Mouse (Mus musculus) WW6 (cell line): Measurements from ENCODE around the gene Ugcg.

Experiments
- DNase-seq: peaks from one replicate; pipeline ENCODE4 v3.0.0-alpha.2; 2013; ENCODE audit warnings: low read depth, low spot score

Ugcg gene

DNA sequence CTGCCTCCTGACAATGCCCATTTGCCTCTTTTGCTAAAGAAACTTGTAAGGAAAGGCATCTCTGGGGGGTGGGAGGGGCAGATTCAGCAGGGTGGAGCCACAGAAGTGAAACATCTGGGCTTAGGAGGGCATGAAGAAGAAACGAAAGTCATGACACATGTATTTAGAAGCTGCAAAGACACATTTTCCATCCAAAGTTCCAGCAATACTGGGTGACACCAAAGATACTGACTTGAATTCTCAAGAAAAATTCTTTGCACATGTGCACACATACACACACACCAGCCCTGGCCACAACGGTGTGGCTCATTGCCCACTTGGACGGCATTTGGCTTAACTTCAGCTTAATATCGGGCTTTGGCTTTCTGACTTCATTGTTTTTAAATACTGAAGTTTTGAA is 35.8 kb downstream of the Ugcg start:
- no peak for DNase-seq

DNA sequence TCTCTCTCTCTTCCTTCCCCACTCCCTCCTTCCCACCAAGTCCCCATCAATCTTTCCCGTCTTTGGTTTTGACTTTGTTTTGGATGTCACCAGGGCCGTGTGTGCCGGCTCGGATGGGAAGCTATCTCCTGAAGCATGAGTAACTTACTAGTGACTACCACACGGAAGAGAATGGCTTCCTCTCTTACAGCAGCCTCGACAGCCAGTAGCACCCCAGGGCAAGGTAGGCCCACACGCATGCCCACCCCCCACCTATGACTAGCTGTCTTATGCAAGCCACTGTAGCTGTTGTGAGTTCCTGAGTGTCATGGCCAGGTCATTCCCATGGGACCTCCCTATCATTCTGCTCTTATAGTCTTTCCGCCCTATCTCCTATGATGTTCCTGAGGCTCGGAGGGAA is 38.0 kb downstream of the Ugcg start:
- no peak for DNase-seq

DNA sequence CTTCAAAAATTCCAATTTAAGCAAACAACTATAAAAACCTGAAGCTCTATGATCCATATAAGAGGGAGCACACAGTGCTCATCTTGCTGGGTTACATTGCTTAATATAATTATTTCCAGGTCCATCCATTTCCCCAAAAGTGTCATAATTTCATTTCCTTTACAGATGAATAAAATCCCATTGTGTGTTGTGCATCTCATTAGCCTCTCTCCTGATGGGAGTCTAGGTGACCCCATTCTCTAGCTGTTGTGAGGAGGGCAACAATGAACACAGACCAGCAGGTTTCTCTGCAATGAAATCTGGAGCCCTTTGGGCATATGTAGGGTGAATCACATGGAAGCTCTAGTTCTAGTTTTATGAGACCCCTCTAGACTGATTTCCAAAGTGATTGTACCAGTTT is 39.9 kb downstream of the Ugcg start:
- no peak for DNase-seq

DNA sequence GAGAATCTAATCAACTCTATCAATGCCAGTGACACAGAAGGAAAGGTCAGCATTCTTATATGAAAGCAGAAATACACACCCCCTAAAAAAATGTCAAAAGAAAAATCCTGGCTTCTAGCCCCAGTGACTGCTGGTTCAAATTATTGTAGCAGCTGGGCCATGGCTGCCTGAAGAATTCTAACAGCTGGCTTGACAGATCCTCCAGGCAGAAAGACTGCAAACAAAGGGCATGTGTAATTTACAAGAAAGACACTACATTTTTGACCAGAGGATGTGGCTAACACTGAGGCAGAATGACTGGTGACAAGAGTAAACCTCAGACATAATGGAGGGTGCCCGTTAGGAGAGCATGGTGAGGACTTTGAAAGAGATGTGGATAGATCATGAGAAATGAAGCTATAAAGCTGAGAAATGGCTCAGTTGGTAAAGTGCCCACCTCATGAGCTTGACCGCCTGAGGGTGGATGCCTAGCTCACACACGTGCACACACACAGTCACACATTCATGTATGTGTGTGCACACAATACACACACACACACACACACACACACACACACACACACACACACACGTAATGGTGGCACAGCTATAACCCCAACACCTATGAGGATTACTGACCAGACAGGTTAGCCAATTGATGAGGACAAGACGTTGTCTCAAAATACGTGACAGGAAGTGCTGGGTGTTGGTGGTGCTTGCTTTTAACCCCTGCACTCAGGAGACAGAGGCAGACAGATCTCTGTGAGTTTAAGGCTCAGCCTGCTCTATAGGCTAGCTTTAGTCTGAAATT is 42.4 kb downstream of the Ugcg start:
- no peak for DNase-seq

DNA sequence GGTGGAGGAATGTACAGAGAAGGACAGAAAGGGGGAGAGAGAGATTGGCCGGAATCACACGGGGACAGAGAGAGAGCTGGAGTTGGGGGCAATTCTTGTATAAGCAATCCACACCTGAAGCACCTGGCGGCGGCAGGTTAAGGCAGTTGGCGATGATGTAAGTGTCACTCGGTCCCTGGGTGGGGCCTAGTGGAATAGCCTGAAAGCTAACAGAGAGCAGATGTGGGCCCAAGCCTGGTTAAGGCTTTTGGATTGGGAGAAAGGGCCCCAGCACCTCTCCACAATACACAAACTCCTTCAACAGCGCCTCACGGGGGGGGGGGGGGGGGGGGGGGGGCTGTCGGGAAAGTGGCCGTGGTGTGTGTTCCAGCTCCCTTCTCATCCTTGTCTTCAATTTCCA is 45.0 kb downstream of the Ugcg start:
- no peak for DNase-seq

DNA sequence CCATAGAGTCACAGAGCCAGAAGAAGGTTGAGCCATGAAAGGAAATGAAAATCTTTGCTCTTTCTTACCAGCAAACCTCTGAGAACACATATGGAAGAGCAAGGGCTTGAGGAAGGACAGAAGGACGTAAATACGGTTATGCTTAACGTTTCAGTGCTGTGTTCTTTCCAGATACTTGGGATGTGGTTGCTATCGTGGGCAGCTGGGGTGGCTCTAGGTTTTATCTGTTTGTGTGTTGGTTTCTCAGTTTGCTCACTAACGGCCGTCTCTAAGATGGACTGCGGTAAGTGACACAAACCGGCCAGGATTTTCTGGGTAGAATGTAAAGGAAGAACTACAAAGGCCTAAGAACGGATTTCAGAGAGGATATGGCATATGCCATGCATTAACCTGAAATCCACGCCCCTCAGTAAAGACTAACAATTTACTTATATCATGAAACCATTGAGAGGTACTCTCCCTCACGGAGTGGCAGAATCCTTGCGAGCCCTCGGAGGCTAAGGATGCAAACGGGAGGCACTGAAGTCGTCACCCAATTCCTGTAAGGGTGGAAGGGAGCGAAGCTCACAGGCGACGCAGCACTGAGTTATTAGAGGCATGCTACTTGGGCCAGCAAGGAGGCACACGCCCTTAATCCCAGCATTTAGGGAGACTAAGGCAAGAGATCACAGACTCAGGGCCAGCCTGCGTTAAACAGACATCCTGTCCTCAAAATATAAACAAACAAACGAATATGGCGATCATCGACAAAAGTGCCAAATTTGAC is 45.6 kb downstream of the Ugcg start:
- no peak for DNase-seq

DNA sequence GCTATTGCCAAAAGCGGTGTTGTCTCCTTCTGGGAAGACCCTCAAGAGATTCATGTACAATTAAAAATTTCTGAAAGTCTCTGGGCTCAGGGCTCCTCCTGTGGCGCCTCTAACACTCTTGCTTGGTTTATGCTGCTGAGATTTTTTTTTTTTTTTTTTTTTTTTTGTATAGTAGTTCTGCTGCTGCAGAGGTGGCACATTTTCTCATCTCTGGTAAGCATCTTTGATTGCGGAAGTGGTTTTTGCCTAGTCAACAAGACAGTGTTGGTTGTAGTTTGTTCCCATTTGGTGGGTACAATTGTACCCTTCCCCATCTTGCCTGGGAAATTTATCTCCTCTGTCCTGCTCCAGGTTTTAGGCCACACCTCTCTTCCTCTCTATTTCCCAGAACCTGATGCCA is 47.3 kb downstream of the Ugcg start:
- DNase-seq = no peak

DNA sequence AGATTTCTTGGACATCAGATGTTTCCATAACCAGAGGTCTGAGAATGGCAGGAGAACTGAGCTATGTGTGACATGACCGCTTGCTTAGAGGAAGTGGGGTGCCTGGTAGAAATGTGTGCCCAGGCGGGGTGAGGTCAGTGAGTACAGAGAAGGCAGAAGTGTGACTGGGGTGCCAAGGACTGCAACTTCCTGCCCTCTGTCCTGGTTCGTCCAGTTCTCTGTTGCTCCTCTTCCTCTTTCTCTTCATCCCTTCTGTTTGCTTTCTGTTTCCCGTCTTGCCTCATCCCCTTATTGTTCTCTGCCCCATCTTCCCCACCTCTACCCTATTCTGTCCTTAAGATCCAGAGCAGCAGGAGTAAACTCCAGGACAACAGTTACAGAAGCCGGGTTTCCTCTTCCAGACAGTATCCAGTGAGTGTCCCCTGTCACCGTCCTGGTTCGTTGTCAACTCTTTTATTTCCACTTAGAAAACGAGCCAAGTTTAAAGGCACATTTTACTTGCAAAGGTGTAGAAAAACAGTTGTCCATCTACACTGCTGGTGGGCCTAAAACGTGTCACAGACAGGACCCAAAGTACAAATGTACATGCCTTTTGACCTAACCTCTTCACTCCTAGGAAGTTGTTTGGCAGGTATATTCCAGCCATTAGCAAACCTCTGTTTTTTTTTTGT is 49.7 kb downstream of the Ugcg start:
- no peak for DNase-seq

DNA sequence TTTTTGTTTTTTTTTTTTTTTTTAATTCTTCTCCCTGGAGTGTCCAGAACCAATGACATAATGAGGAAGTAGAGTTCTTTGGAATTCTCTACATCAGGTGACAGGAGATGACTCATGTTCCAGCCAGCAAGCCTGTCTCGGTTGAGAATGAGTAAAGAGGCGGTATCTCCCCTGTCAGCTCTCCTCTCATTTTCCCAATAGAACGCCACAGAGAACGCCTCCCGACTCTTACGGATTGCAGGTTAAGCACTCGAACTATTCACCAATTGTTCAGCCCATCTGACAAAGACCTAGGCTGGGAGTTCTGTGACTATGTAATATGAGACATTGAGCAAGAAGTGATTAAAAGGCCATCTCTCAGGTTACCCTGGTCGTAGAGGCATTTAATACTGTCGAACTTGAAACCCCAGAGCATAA is 50.3 kb downstream of the Ugcg start:
- no peak for DNase-seq

DNA sequence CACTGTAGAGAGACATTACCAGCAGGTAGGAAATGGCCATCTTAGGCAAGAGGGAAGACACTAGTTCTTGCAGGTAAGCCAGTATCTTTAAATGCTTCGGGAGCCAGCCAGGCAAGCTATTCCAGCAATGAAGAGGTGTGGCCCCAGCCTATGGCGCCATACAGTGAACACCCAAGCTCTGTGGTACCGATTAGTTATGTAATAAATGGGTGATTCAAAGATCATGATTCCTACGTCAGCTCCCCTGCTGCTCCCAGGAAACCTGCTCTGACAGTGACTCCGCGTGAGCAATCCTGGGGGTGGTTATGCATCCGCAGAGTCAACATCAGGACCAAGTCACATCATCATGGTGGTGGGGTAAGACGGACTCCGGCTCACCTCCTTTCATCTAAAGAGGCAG is 51.1 kb downstream of the Ugcg start:
- DNase-seq = no peak

DNA sequence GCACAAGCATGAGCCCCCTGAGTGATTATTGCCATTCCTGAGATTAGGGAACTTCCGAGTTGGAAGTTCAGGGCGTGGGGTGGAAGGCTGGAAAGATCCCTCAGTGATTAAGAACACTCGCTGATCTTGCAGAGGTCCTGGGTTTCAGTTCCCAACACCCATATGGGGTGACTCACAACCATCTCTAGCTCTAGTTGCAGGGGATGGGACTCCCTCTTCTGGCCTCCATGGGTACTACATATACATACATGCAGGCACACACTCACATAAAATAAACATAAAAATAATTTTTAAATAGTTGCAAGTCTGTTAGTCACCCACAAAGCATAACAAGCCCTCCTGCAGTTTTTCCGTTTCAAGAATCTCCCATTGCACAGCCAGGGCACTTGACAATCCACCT is 52.0 kb downstream of the Ugcg start:
- no peak for DNase-seq

DNA sequence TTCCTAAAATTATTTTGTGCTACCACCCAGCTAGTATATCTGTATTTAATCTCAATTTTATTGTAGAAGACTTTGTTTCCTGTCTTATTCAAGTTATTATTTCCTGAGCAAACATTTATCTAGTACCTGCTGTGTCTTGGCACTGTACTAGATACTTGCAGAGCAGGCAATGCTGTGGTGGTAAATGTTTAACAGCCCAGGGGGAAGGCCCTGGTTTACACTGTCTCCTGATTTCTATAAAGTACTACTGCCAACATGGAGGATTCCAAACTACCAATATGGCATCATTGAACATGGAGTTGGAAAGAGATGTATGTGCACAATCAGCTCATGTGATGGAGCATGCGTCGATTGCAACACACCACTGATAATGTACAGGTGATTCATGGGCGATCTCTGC is 53.2 kb downstream of the Ugcg start:
- no peak for DNase-seq

DNA sequence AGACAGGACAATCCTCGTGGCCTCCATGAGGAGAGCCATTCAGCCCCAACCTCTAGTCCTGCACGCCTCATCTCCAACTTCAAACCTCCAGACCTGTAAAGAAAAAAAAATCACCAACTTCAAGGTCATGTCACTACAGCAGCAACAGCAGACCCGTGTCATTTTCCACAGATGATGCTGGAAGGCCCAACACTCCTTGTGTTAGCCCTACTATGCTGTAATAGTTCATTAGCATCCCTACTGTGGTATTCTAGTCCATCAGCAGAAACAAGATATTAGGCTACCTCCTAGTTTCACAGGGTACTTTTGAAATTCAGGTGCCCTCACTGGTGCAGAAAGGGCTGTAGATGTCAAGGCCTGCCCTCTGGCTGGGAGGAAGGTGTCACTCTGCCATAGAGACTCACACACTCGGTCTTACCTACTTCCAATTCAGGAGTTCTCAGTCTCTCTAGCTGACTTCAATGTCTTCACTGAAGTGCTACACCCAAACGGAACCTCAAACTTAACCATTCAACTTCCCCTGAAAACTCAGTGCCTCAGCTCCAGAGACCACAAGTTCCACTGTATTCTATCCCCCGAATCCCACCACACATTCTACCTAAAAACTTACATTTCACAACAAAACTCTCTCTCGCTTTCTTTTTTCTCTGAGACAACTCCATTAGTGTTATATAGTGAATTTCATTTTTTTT is 54.9 kb downstream of the Ugcg start:
- DNase-seq = no peak

DNA sequence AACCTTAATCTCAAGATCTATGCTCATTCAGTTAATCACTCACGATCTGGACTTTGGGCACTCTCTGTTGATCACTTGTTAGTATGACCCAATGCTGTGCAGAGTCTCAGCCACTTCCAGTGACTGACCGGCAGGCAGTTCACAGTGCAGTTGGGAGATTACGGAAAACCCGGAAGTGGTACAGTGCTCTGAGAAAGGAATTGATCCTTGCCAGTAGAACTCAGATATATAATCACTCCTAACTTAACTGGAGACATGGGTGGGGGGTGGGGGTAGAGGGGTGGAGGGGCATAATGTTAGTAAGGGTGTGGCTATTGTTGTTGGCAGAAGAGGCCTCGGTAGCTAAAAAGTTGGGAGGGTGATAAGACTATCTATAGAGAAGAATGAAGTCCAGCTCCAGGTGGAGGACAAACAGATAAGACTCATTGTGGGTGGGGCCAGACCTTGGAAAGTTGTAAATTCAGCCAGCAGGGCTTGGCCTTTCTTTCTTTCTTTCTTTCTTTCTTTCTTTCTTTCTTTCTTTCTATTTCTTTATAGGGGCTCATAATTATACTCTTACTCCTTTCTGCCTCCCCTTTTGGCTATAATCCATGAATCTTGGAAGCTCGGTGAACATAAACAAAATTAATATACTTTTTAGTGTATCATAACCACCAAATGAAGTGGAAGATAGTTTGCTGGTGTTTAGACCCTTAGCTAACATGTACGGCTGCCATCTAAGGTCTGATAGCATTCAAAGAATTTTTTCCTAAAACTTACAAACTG is 55.9 kb downstream of the Ugcg start:
- no peak for DNase-seq

DNA sequence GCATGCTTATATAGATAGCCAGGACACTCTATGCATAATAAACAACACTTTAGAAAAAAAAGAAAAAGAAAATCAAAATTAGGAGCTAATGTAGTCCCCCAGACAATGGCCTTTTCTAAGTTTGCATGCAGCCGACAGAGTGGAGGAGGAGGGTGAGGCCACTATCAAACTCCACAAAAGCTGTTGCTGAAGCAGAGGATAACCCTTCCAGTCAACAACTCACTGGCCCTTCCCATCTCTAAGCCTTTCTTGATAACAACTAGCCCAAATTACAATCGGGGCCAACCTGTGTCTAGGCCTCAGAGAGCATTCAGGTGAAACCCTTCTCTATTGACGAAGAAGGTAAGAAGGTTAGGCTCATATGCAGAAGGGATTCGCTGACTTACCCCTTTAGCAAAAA is 56.7 kb downstream of the Ugcg start:
- no peak for DNase-seq

DNA sequence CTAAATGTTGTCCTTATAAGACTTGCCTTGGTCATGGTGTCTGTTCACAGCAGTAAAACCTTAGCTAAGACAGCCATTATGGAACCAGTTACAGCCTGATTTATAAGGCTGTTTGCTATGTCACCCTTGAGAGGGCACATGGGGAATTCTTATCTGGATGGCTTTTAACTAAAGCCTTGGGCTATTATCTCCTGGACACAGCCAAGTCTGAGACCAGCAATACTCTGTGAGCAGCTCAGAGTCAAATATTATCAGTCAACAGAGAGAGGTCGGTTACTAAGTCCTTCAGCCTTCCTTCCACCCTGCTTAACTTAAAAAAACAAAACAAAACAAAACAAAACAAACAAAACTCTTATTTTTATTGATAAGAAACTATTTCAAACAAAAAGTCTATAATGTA is 58.5 kb downstream of the Ugcg start:
- DNase-seq = no peak

DNA sequence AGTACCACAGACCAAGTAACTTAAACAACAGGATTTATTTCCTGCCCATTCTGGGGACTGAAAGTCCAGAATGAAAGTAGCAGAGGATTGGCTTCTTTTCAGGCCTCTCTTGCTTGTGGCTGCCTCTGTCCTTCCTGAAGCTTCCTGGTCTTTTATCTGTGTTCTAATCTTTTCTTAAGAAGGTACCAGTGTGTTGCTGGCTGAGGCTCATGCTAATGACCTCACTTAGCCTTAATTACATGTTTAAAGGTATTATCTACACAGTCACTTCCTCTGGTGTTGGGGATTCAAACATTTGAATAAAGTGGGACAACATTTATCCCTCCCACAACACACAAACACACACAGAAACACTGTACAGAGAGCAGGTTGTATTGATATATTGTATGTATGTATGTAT is 59.0 kb downstream of the Ugcg start:
- no peak for DNase-seq

DNA sequence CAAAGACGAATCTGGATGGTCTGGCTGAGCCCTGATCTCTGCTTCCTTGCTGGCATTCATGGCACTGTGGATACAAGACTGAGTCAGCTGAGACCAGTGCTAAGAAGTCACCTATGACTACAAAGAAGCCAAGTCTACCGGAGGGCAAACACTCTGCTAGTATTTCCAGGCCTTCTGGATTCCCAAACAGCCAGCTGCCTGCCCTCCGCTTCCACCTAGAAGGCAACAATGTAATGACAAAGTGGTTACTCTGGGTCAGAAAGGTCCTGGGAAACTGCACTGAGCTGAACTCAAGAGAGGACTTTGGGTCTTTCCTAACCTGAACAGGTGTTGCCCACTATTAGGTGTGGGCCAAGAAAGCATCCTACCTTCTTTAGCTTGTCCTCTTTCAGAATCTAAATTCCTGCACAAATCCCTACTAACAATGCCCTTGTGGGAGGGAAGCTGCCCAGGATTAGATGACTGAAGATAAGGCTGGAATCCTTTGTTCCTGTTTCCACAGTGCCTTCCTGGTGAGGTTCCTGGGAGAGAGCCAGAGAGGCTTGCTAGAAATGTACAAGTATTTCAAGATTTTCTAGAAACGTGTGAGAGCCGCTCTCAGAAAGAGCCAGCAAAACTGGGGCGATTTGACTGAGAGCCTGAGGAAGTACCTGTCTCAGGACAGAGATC is 63.5 kb downstream of the Ugcg start:
- DNase-seq = no peak

DNA sequence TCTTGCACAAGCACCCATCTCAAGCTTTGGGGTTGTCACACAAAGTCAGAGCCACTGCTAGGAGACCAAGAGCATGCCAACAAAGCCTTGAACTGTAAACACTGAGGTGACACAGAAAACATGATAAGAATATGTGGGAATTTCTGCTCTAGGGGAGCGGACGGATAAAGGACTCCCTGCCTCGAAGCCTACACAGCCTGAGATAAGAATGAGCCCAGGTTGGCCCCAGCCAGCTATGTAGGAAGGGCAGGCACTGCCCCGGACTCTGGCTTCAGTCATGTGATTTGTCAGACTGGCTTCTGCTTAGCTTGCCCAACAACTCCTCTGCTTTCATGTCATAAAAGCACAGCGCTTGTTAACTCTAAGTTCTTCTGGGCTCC is 64.0 kb downstream of the Ugcg start:
- DNase-seq = no peak

DNA sequence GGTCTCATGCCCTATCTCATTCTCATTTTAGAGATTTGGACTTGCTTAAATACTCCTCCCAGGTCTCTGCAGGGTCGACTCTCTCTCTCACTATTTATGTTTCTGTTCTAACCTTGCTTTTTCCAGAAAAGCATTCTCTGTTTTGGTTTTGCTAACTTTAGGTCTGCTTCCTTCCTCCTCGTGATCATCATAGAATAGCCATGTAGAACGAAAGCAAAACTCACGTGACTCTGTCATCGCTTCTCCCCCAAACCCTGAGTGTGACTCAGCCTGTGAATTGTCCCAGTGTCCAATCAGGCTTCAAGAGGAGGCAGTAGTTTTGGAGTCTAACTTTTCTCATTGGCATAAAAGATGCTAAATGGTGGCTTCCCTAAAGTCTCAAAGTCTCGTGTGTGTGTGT is 65.3 kb downstream of the Ugcg start:
- DNase-seq = no peak

DNA sequence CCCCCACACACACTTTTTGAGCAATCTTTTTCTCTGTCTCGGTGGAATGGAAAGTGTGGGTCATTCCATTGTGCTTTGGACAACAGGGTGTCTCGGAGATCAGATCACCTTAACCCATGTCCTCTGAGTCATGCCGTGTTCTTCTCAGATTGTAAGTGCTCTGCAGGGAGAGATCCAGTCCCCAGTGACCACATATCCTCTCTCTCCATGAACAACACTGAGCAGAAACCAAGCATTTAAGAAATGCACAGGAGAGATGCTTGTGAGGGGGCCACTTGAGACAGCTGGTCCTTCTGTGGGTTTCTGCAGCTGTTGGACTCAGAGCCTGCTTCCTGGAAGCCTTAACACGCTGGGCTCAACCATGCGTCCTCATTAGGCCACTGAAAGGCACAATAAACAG is 66.9 kb downstream of the Ugcg start:
- DNase-seq = no peak
